Mouse (Mus musculus) embryonic fibroblast, embryonic 13.5 days (primary cell): ENCODE measurements around the gene Mrc1. TPM values are rescaled to one million over a fixed set of nuclear protein-coding genes. Genes with fewer than 3 reads are reported as not detected.

Experiments
- H3K27ac ChIP-seq: 2 replicates; pipeline ENCODE4 v1.5.1; 2012; ENCODE audit warnings: low read length, control low read depth, inconsistent platforms; ENCODE audit not compliant: insufficient read depth
- H3K4me1 ChIP-seq: 2 replicates; pipeline ENCODE4 v1.6.1; 2011; ENCODE audit warnings: low read length; ENCODE audit not compliant: control insufficient read depth, insufficient read depth
- H3K4me3 ChIP-seq: 2 replicates; pipeline ENCODE4 v1.5.1; 2011; ENCODE audit warnings: mild to moderate bottlenecking, control low read depth, low read length; ENCODE audit not compliant: insufficient read depth
- CTCF ChIP-seq: IDR thresholded peaks from 2 replicates; pipeline ENCODE4 v1.5.1; 2011; ENCODE audit warnings: mild to moderate bottlenecking, control low read depth, low read length, moderate library complexity, borderline replicate concordance; ENCODE audit not compliant: insufficient read depth
- POLR2A ChIP-seq: IDR thresholded peaks from 2 replicates; pipeline ENCODE4 v1.6.1; 2011; ENCODE audit warnings: low read depth, mild to moderate bottlenecking, control low read depth, low read length, moderate library complexity
- polyA plus RNA-seq: library from polyadenylated mRNA; stranded (reverse); fragments of >200 nt; gene quantifications from 2 replicates; pipeline ENCODE4 v1.2.4, GENCODE M21; 2011; ENCODE audit warnings: low read depth; ENCODE audit not compliant: missing spikeins, insufficient read length

The Mrc1 gene
- polyA plus RNA-seq, 1 experiment: 2.9 TPM

DNA sequence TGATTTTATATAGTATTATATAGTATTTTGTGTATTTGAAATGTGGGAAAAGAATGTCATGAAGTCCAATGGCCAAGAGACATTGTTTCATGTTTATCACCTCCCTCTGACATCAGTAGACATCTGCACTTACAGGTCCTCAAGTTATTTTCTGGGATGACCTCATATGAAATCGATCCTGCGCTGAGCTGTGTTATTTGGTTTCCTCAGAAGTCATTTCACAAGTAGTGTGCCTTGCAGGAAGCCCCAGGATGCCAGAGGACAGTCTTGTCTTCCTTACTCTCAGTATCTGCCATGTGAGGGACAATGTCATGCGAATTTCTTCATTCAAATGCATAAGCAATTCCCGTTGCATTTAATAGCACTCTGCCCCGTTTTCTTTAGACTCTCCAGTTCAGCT lies 46.6 kb downstream of the Mrc1 start:
- Histone ChIP-seq H3K4me1 (no peaks in the 10 kb centered on the region; the same call in 1 of the 2 replicates), H3K4me3 (no peak overlapping the region), H3K27ac (no peak overlapping the region)
- TF ChIP-seq CTCF (no peak), POLR2A (no peak)

DNA sequence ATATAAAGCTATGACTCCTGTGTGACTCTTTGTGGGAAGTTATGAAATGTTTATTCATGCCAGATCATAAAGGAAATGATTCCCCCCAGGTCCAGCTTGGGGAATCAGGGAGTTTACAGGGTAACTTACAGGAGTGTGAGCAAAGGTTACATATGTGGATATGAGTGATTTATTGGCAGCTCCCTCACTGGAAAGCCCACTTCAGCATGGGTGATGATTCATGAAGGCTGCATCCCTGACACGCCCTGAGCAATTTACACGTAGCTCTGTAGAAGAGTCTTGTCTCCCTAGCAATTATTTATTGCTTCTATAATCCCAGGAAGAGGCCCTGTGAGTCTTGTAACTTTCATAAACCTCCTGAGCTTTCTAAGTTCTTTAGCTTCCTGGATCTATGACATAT lies 50.1 kb downstream of the Mrc1 start:
- Histone ChIP-seq H3K4me3 (no peak overlapping the region), H3K4me1 (no peaks in the 10 kb centered on the region; the same call in 1 of the 2 replicates), H3K27ac (no peak overlapping the region)
- TF ChIP-seq POLR2A (no peak), CTCF (no peak)

DNA sequence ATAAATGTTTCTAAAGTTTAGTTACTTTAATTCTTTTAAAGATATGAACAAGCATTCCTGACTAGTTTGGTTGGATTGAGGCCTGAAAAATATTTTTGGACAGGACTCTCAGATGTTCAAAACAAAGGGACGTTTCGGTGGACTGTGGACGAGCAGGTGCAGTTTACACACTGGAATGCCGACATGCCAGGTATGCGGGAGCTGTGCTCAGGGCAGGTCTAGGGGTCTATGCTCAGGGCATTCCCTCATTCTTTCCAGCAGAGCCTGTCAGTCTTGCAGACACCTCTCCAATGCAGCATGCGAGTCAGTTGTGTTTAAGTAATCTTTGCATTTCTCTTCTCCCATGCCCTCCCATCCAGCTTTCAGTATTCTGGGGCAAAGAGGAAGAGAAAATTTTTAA lies 50.6 kb downstream of the Mrc1 start:
- no peak overlapping the region for H3K27ac ChIP-seq
- TF ChIP-seq POLR2A: no peak
- no peak for TF ChIP-seq CTCF
- no peaks in the 10 kb centered on the region; the same call in 1 of the 2 replicates for H3K4me1 ChIP-seq
- no peak overlapping the region for H3K4me3 ChIP-seq

- H3K27ac ChIP-seq: no peak overlapping the region
- no peak overlapping the region for H3K4me3 ChIP-seq
- H3K4me1 ChIP-seq: no peaks in the 10 kb centered on the region
- peak; percentile 88 for TF ChIP-seq CTCF
- no peak for TF ChIP-seq POLR2A
Measured at GRCm38 (mm10) chr2:14295334-14295733, 66.1 kb downstream of the Mrc1 start.

GRCm38 (mm10) chr2:14312505-14313380 lies 83.6 kb downstream of the Mrc1 start:
- Histone ChIP-seq H3K4me3 (no peak overlapping the region), H3K4me1 (no peaks in the 10 kb centered on the region), H3K27ac (0 out of 2 replicates have a peak overlapping the region, but pooled peaks have one; percentile 40)
- TF ChIP-seq CTCF (no peak), POLR2A (no peak)

DNA sequence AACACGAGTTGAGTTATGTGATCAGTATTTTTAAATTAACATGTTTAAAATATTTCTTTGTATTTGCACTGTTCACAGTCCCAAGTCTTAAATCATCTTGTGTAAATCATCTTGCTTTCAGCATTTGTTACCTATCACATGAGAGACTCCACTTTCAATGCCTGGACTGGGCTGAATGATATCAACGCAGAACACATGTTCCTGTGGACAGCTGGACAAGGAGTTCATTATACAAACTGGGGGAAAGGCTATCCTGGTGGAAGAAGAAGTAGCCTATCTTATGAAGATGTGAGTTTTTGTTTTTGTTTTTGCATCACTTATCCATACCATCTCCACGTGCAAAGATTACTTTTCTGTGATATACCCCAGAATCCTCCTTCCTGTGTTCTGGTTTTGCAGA lies 85.9 kb downstream of the Mrc1 start:
- TF ChIP-seq POLR2A: no peak
- no peak for TF ChIP-seq CTCF
- no peaks in the 10 kb centered on the region for H3K4me1 ChIP-seq
- no peak overlapping the region for H3K4me3 ChIP-seq
- H3K27ac ChIP-seq: no peak overlapping the region

- H3K4me1 ChIP-seq: peaks cover 2% of the 10 kb centered on the region; the same call in 1 of the 2 replicates
- no peak overlapping the region for H3K4me3 ChIP-seq
- TF ChIP-seq CTCF (no peak), POLR2A (no peak)
- H3K27ac ChIP-seq: peak overlapping the region; percentile 6; the same call in 1 of the 2 replicates
Measured at GRCm38 (mm10) chr2:14341652-14342308, 112.6 kb downstream of the Mrc1 start.

DNA sequence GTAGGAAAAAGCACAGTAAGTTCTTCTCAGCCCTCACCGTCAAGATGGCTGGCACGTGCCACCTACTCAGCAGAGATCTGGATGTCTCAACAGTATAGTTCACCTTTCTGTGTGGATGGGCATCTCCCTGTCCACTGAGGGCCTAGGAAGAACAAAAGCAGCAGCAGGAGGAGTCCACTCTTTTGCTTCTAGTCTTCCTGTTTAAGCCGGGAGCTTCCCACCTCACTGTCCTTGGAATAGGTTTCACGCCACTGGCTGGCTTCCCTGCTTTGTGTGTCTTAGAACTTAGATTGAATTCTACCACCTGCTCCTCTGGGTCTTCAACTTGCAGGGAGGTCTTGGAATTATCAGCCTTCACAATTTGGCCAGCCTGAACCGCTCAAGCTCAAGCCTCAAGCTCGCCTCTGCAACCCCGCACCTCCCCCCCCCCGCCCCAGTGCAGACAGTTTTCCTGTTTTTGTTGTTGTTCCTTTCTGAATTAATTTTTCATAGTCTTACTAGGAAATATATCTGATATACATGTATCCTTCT lies 113.2 kb downstream of the Mrc1 start:
- Histone ChIP-seq H3K4me1 (peaks cover 2% of the 10 kb centered on the region; the same call in 1 of the 2 replicates), H3K27ac (peak overlapping the region; percentile 6; the same call in 1 of the 2 replicates), H3K4me3 (no peak overlapping the region)
- TF ChIP-seq POLR2A: no peak

Other genes with a start within 250 kb of the Mrc1 start
- gene Hacd1, start 173.3 kb upstream of the Mrc1 start, polyA plus RNA-seq: 71.4 and 82.9 TPM in 2 replicates
- 80.4 and 89.7 TPM in 2 replicates for gene Stam, start 155.3 kb upstream of the Mrc1 start, polyA plus RNA-seq
- gene Tmem236, start 54.9 kb upstream of the Mrc1 start, polyA plus RNA-seq: not detected in 2 replicates
- gene Slc39a12, start 158.9 kb downstream of the Mrc1 start, polyA plus RNA-seq: not detected in 2 replicates